Comparison of ENCODE assay signal across 14 mouse cellular contexts in the genomic region with DNA sequence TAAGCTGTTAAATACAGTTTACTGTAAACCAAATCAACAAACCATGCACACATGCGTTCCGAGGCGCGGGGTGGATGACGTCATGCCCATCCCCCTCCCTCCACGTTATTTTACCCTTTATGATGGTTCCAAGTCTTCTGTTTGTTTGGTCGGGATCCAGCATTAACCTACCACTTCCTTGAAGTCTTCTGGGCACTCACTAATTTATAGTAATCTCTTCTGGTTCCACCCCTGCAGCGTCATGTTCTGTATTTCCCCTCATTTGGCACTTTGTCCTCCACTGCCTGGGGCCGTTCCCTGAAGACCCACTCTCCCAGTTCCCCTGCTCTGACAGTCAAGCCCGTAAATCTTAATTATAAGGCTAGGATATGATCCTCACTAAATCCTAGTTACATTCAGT.
DNase-seq lines count a peak whose midpoint lies in the region; ATAC-seq and TF ChIP-seq lines count a peak whose summit lies in the region.
"Had no signal": no experiment of that assay in that cellular context is flagged by ENCODE, and none has a peak within 500 bp of the region (broad histone marks: within the 10 kb centered on the region; RNA-seq: fewer than 3 reads in every experiment).

No protein-coding gene starts in this region.

- H3K9me3 ChIP-seq in kidney, embryonic 15.5 days (replicated peaks): no peaks in the 10 kb centered on the region
- no peaks in the 10 kb centered on the region for H3K9me3 ChIP-seq in lung, postnatal 0 days (ENCODE audit: low read length)
- no peaks in the 10 kb centered on the region for H3K9me3 ChIP-seq in intestine, postnatal 0 days (ENCODE audit: control insufficient read depth)
- no peaks in the 10 kb centered on the region for H3K9me3 ChIP-seq in stomach, embryonic 16.5 days (replicated peaks; ENCODE audit: control insufficient read depth, low read length)
- no peaks in the 10 kb centered on the region for H3K9me3 ChIP-seq in hindbrain, embryonic 11.5 days (ENCODE audit: control insufficient read depth, low read length)
- H3K9me3 ChIP-seq: heart, embryonic 13.5 days had no signal

- no peak for TF ChIP-seq EP300 in lung, postnatal 0 days (IDR thresholded peaks at IDR 0.05)

- intact Hi-C loops in left cerebral cortex, postnatal 10 days (cut with DNase I): no loop called here

- H3K4me2 ChIP-seq in kidney, embryonic 15.5 days: no peak overlapping the region
- H3K4me2 ChIP-seq in lung, postnatal 0 days (replicated peaks; ENCODE audit: low read depth, low read length): no peak overlapping the region
- H3K4me2 ChIP-seq in intestine, postnatal 0 days (replicated peaks; ENCODE audit: low read depth): no peak overlapping the region
- no peak overlapping the region for H3K4me2 ChIP-seq in stomach, embryonic 16.5 days (ENCODE audit: low read depth, low read length)
- H3K4me2 ChIP-seq in hindbrain, embryonic 11.5 days (replicated peaks; ENCODE audit: low read depth, low read length): no peak overlapping the region
- H3K4me2 ChIP-seq: heart, embryonic 13.5 days had no signal

- WGBS in kidney, embryonic 15.5 days: 45% methylated on average over 10 of the region's 10 CpGs
- WGBS in lung, postnatal 0 days: 35% methylated on average over 10 of the region's 10 CpGs
- WGBS in intestine, postnatal 0 days: 39% methylated on average over 10 of the region's 10 CpGs
- 50% methylated on average over 10 of the region's 10 CpGs for WGBS in stomach, embryonic 16.5 days
- WGBS in hindbrain, embryonic 11.5 days: 91% methylated on average over 10 of the region's 10 CpGs

- H3K4me1 ChIP-seq in kidney, embryonic 15.5 days: peaks cover 13% of the 10 kb centered on the region
- peaks cover 36% of the 10 kb centered on the region; the same call in 1 of the 2 replicates for H3K4me1 ChIP-seq in lung, postnatal 0 days (ENCODE audit: insufficient read depth, low read depth, low read length)
- H3K4me1 ChIP-seq in intestine, postnatal 0 days (replicated peaks; ENCODE audit: control insufficient read depth, insufficient read depth, low read length): peaks cover 31% of the 10 kb centered on the region
- H3K4me1 ChIP-seq in stomach, embryonic 16.5 days (ENCODE audit: control insufficient read depth, insufficient read depth, low read length): peaks cover 26% of the 10 kb centered on the region
- H3K4me1 ChIP-seq in hindbrain, embryonic 11.5 days (replicated peaks; ENCODE audit: control insufficient read depth, insufficient read depth, low read length): no peaks in the 10 kb centered on the region

- no peak overlapping the region for H3K9ac ChIP-seq in kidney, embryonic 15.5 days
- H3K9ac ChIP-seq in lung, postnatal 0 days (replicated peaks; ENCODE audit: low read depth): no peak overlapping the region
- no peak overlapping the region for H3K9ac ChIP-seq in intestine, postnatal 0 days (ENCODE audit: low read depth, low read length)
- no peak overlapping the region for H3K9ac ChIP-seq in stomach, embryonic 16.5 days (ENCODE audit: low read length)
- H3K9ac ChIP-seq in hindbrain, embryonic 11.5 days (ENCODE audit: low read depth, low read length): no peak overlapping the region
- H3K9ac ChIP-seq: heart, embryonic 13.5 days had no signal

- ATAC-seq in kidney, embryonic 15.5 days (replicated peaks; ENCODE audit: low FRiP score): 0 out of 2 replicates have a peak, but pooled peaks have one; percentile 24
- ATAC-seq in lung, postnatal 0 days: peak; percentile 8
- peak; percentile 31 for ATAC-seq in intestine, postnatal 0 days
- peak; percentile 23; the same call in 1 of the 2 replicates for ATAC-seq in stomach, embryonic 16.5 days (ENCODE audit: insufficient read depth, low FRiP score)
- ATAC-seq in hindbrain, embryonic 11.5 days (ENCODE audit: low FRiP score): no peak
- ATAC-seq: inflammation-experienced regulatory T-cells, adult 6 months had no signal

- no peak for DNase-seq in kidney, adult 8-10 months
- DNase-seq in lung, postnatal 0 days (ENCODE audit: low spot score): peak; percentile 73
- no peak for DNase-seq in lung, postnatal 36 days
- DNase-seq in hindbrain, embryonic 11.5 days (ENCODE audit: low spot score): no peak
- DNase-seq in left cerebral cortex, postnatal 10 days (ENCODE audit: extremely low spot score in 1 of 2, low spot score in 2 of 2): no peak
- DNase-seq: cerebellum, adult 11-12 months; gastrocnemius, postnatal 10 days; left cerebral cortex, postnatal 4 days; right cerebral cortex, postnatal 14 days had no signal

- no peak overlapping the region for H3K4me3 ChIP-seq in kidney, embryonic 15.5 days (replicated peaks)
- H3K4me3 ChIP-seq in lung, postnatal 0 days (ENCODE audit: low read depth, low read length): no peak overlapping the region
- H3K4me3 ChIP-seq in intestine, postnatal 0 days (ENCODE audit: low read depth, low read length): no peak overlapping the region
- no peak overlapping the region for H3K4me3 ChIP-seq in stomach, embryonic 16.5 days (replicated peaks; ENCODE audit: low read length)
- H3K4me3 ChIP-seq in hindbrain, embryonic 11.5 days (ENCODE audit: low read depth, low read length): no peak overlapping the region
- H3K4me3 ChIP-seq: heart, embryonic 13.5 days had no signal

- H3K27me3 ChIP-seq in kidney, embryonic 15.5 days: no peaks in the 10 kb centered on the region
- H3K27me3 ChIP-seq in lung, postnatal 0 days (replicated peaks; ENCODE audit: insufficient read depth, low read length): no peaks in the 10 kb centered on the region
- H3K27me3 ChIP-seq in intestine, postnatal 0 days (replicated peaks; ENCODE audit: control insufficient read depth, insufficient read depth, low read length): no peaks in the 10 kb centered on the region
- H3K27me3 ChIP-seq in stomach, embryonic 16.5 days (ENCODE audit: control insufficient read depth, insufficient read depth, low read length): no peaks in the 10 kb centered on the region
- no peaks in the 10 kb centered on the region for H3K27me3 ChIP-seq in hindbrain, embryonic 11.5 days (ENCODE audit: control insufficient read depth, insufficient read depth, low read length)
- H3K27me3 ChIP-seq: heart, embryonic 13.5 days had no signal

- no peak for TF ChIP-seq CTCF in lung, postnatal 0 days (IDR thresholded peaks at IDR 0.05)
- TF ChIP-seq CTCF in intestine, postnatal 0 days (IDR thresholded peaks at IDR 0.05; ENCODE audit: low read depth): no peak

- no peaks in the 10 kb centered on the region for H3K36me3 ChIP-seq in kidney, embryonic 15.5 days
- no peaks in the 10 kb centered on the region for H3K36me3 ChIP-seq in lung, postnatal 0 days (ENCODE audit: insufficient read depth, low read length)
- no peaks in the 10 kb centered on the region for H3K36me3 ChIP-seq in intestine, postnatal 0 days (ENCODE audit: control insufficient read depth, insufficient read depth)
- H3K36me3 ChIP-seq in stomach, embryonic 16.5 days (ENCODE audit: control insufficient read depth, insufficient read depth, low read length): no peaks in the 10 kb centered on the region
- H3K36me3 ChIP-seq in hindbrain, embryonic 11.5 days (ENCODE audit: control insufficient read depth, insufficient read depth, low read length): no peaks in the 10 kb centered on the region
- H3K36me3 ChIP-seq: heart, embryonic 13.5 days had no signal

- 0 out of 2 replicates have a peak overlapping the region, but pooled peaks have one; percentile 11 for H3K27ac ChIP-seq in kidney, embryonic 15.5 days
- H3K27ac ChIP-seq in lung, postnatal 0 days (ENCODE audit: low read length): peak overlapping the region; percentile 62
- peak overlapping the region; percentile 43; the same call in 1 of the 2 replicates for H3K27ac ChIP-seq in intestine, postnatal 0 days (ENCODE audit: low read depth, low read length)
- peak overlapping the region; percentile 79 for H3K27ac ChIP-seq in stomach, embryonic 16.5 days (ENCODE audit: low read length)
- no peak overlapping the region for H3K27ac ChIP-seq in hindbrain, embryonic 11.5 days (ENCODE audit: low read depth, low read length)
